Mouse (Mus musculus) E14TG2a.4 (cell line): Measurements from ENCODE around the gene Pfkfb4.

Source experiments
- CTCF ChIP-seq: conservative IDR thresholded peaks from 2 replicates; pipeline ENCODE4 v1.5.1; 2014; ENCODE audit warnings: low read length
- NANOG ChIP-seq: IDR thresholded peaks from 2 replicates; pipeline ENCODE4 v1.6.1; 2014; ENCODE audit warnings: borderline replicate concordance, low read length, mixed read lengths

DNA sequence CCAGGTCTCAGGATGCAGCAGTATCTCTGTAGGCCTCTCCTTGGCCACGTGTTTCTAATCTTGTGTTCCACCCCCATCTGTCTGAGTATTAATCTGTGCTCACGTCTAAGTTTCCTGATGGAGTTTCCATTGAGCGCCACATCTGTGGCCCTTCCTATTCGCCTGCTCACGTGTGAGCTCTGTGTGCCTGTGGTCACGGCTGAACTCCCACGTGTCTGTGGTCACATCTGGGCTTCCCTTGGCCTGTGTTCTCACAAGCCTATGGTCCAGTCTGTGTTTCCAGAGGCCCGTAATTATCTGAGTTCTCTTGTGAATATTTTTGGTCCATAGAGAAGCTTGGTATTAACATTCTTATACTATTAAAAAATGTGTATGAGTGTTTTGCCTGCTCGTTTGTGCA lies 15.1 kb upstream of the Pfkfb4 start:
- TF ChIP-seq CTCF: no peak
- no peak for TF ChIP-seq NANOG
